Mouse (Mus musculus): ENCODE measurements around the gene Gm10401. TPM values are rescaled to one million over a fixed set of nuclear protein-coding genes. Genes with fewer than 3 reads are reported as not detected.

Gm10401 gene
- not detected for total RNA-seq (2023)

GRCm38 (mm10) chr5:115098195-115098594 is at the start of gene Gm10401:
TSS of gene Gm10401 (minus strand) at chr5:115098295.

GRCm38 (mm10) chr5:115134234-115135165 is 36.4 kb upstream of the Gm10401 start, which contains the start of gene Unc119b:
TSS of gene Unc119b (minus strand) at chr5:115134975.

GRCm38 (mm10) chr5:115118961-115119570 is 21.0 kb upstream of the Gm10401 start, which contains the start of gene Acads:
TSS of gene Acads (minus strand) at chr5:115119346.

Other genes with a start within 250 kb of the Gm10401 start
- under 1 TPM in 1 of 2 experiments, not detected in 1; 0.53 TPM for gene 4930519G04Rik, start 244.6 kb downstream of the Gm10401 start, total RNA-seq (2023)
- not detected for gene Gm9936, start 239.6 kb downstream of the Gm10401 start, total RNA-seq (2023)
- gene Oasl2, start 201.4 kb downstream of the Gm10401 start, total RNA-seq (2023) = 10 to 100 TPM; 10.8 to 14.4 TPM
- 10 to 100 TPM in 1 of 2 experiments, 1 to 10 TPM in 1; 6.1 to 11.8 TPM for gene Oasl1, start 175.1 kb downstream of the Gm10401 start, total RNA-seq (2023)
- 10 to 100 TPM; 12.7 to 13.0 TPM for gene 2210016L21Rik, start 156.1 kb downstream of the Gm10401 start, total RNA-seq (2023)
- not detected for gene Hnf1a, start 127.2 kb downstream of the Gm10401 start, total RNA-seq (2023)
- gene Sppl3, start 87.2 kb downstream of the Gm10401 start, total RNA-seq (2023) = 10 to 100 TPM; 45.9 to 47.6 TPM
- gene Acads, start 21.1 kb upstream of the Gm10401 start, total RNA-seq (2023) = 10 to 100 TPM; 16.7 to 18.9 TPM
- gene Unc119b, start 36.7 kb upstream of the Gm10401 start, total RNA-seq (2023) = 10 to 100 TPM; 18.0 to 21.5 TPM
- gene Mlec, start 59.9 kb upstream of the Gm10401 start, total RNA-seq (2023) = 100 to 1,000 TPM; 119 to 122 TPM
- not detected for gene Cabp1, start 96.1 kb upstream of the Gm10401 start, total RNA-seq (2023)
- 10 to 100 TPM; 13.0 to 13.5 TPM for gene Pop5, start 137.5 kb upstream of the Gm10401 start, total RNA-seq (2023)
- gene Rnf10, start 174.6 kb upstream of the Gm10401 start, total RNA-seq (2023) = 100 to 1,000 TPM; 192 to 202 TPM
- gene Coq5, start 181.4 kb upstream of the Gm10401 start, total RNA-seq (2023) = 10 to 100 TPM; 10.7 to 11.2 TPM
- gene Dynll1, start 202.7 kb upstream of the Gm10401 start, total RNA-seq (2023) = 100 to 1,000 TPM; 186 to 218 TPM
- 10 to 100 TPM; 57.3 to 62.5 TPM for gene Srsf9, start 228.9 kb upstream of the Gm10401 start, total RNA-seq (2023)
- gene Gatc, start 242.9 kb upstream of the Gm10401 start, total RNA-seq (2023) = 10 to 100 TPM in 1 of 2 experiments, 1 to 10 TPM in 1; 5.9 to 11.5 TPM
- gene Triap1, start 242.9 kb upstream of the Gm10401 start, total RNA-seq (2023) = 10 to 100 TPM; 15.2 to 17.1 TPM